Mouse (Mus musculus): ENCODE results near the gene Ttll5. TPM values are rescaled to one million over a fixed set of nuclear protein-coding genes. Genes with fewer than 3 reads are reported as not detected.

The Ttll5 gene
- polyA plus RNA-seq, 1 experiment from 2014 or later = 15.9 TPM

DNA sequence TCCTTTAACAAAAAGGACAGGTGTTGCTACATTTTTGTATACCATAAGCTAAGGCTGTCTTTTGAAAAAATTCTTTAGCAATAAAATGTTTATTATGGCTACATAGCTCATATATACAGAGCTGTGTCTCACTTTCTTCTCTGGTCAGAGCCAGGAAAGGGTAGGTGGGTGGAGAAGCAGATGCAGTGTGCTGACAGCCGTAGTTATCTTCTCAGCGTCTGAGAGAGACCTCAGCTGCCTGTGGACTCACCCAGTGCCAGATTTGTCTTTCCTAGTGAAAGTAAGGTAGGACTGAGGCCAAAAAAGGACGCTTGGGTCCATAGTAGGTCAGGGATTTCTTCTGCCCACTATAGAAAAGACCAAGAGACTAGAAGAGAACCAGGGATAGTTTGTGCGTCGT, 127.9 kb downstream of the Ttll5 start:
- Histone ChIP-seq H3K36me3 (ENCODE audit: control insufficient read depth, insufficient read depth) (no peaks in the 10 kb centered on the region), H3K4me1 (replicated peaks; ENCODE audit: control insufficient read depth, insufficient read depth, low read length) (no peaks in the 10 kb centered on the region), H3K4me2 (ENCODE audit: low read length) (no peak overlapping the region), H3K9ac (replicated peaks; ENCODE audit: low read depth, low read length) (no peak overlapping the region), H3K27me3 (replicated peaks; ENCODE audit: control insufficient read depth, insufficient read depth, low read length) (no peaks in the 10 kb centered on the region), H3K4me3 (replicated peaks; ENCODE audit: low read length) (no peak overlapping the region), H3K9me3 (ENCODE audit: control insufficient read depth, low read length) (no peaks in the 10 kb centered on the region), H3K27ac (ENCODE audit: low read length) (no peak overlapping the region)
- no peak for ATAC-seq
- WGBS = 97% methylated on average over 5 of the region's 5 CpGs

DNA sequence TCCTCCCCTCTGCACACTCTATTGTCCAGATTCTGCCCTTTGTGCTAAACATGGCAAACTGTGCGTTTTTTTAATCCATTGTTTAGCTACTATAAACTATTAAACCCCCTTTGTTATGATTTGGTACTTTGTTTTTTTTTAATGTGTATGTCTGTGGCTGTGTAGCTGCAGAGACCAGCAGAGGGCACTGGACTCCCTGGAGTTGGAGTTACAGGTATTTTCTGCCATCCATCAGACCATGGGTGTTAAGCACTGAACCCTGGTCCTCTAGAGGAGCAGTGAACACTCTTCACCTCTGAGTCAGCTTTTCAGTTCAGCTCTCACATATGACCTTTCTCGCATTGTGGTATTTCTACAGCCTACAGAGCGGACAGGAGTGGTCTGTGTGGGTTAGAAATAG, 129.7 kb downstream of the Ttll5 start:
- no peaks in the 10 kb centered on the region for H3K9me3 ChIP-seq (ENCODE audit: control insufficient read depth, low read length)
- H3K9ac ChIP-seq (replicated peaks; ENCODE audit: low read depth, low read length) = no peak overlapping the region
- H3K4me2 ChIP-seq (ENCODE audit: low read length) = no peak overlapping the region
- no peak overlapping the region for H3K4me3 ChIP-seq (replicated peaks; ENCODE audit: low read length)
- ATAC-seq = no peak
- H3K27me3 ChIP-seq (replicated peaks; ENCODE audit: control insufficient read depth, insufficient read depth, low read length) = no peaks in the 10 kb centered on the region
- H3K36me3 ChIP-seq (ENCODE audit: control insufficient read depth, insufficient read depth) = no peaks in the 10 kb centered on the region
- no peaks in the 10 kb centered on the region for H3K4me1 ChIP-seq (replicated peaks; ENCODE audit: control insufficient read depth, insufficient read depth, low read length)
- H3K27ac ChIP-seq (ENCODE audit: low read length) = no peak overlapping the region
- 83% methylated on average over 3 of the region's 3 CpGs for WGBS

DNA sequence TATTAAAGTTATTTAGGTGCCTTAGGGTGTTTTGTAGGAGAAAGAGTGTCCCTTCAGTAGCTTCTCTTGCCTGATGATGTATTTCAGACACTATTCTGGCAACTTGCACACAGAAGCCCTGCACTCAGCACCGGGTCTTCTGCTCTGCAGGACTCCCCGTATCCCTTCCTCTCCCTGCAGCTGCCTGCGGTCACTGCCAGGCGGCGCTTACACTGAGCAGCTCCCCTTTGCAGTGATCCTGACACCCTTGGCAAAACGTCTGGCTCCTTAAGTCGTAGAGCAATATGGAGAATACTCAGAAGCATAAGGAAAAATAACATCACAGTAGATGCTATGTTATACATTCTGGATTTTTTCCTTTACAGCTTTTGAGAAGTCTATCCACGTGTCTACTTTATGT, 130.6 kb downstream of the Ttll5 start:
- Histone ChIP-seq H3K9ac (replicated peaks; ENCODE audit: low read depth, low read length) (no peak overlapping the region), H3K36me3 (ENCODE audit: control insufficient read depth, insufficient read depth) (no peaks in the 10 kb centered on the region), H3K4me1 (replicated peaks; ENCODE audit: control insufficient read depth, insufficient read depth, low read length) (no peaks in the 10 kb centered on the region), H3K4me2 (ENCODE audit: low read length) (no peak overlapping the region), H3K4me3 (replicated peaks; ENCODE audit: low read length) (no peak overlapping the region), H3K27ac (ENCODE audit: low read length) (no peak overlapping the region), H3K27me3 (replicated peaks; ENCODE audit: control insufficient read depth, insufficient read depth, low read length) (no peaks in the 10 kb centered on the region), H3K9me3 (ENCODE audit: control insufficient read depth, low read length) (no peaks in the 10 kb centered on the region)
- 75% methylated on average over 8 of the region's 8 CpGs for WGBS
- ATAC-seq = no peak

DNA sequence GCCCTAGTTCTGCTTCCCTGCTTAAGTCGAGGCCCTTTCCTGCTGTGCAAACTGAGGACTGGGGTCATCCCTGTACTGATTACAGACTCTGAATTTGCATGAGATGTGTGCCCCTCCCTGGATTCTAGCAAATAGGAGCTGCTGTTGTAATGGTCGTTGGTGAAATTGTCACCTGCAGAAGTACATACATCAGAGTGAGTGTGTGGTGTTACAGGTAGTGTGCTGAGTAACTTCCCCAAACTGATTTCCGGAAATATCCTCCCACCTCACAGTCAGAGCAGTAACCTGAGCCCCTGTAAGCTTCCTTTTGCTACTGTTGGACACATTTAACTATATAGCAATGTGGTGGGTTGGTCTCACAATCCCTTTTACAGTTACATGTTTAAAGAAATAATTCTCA, 131.2 kb downstream of the Ttll5 start:
- Histone ChIP-seq H3K36me3 (ENCODE audit: control insufficient read depth, insufficient read depth) (no peaks in the 10 kb centered on the region), H3K9me3 (ENCODE audit: control insufficient read depth, low read length) (no peaks in the 10 kb centered on the region), H3K4me3 (replicated peaks; ENCODE audit: low read length) (no peak overlapping the region), H3K27me3 (replicated peaks; ENCODE audit: control insufficient read depth, insufficient read depth, low read length) (no peaks in the 10 kb centered on the region), H3K4me2 (ENCODE audit: low read length) (no peak overlapping the region), H3K9ac (replicated peaks; ENCODE audit: low read depth, low read length) (no peak overlapping the region), H3K4me1 (replicated peaks; ENCODE audit: control insufficient read depth, insufficient read depth, low read length) (no peaks in the 10 kb centered on the region), H3K27ac (ENCODE audit: low read length) (no peak overlapping the region)
- no peak for ATAC-seq
- 74% methylated on average over 3 of the region's 3 CpGs for WGBS

DNA sequence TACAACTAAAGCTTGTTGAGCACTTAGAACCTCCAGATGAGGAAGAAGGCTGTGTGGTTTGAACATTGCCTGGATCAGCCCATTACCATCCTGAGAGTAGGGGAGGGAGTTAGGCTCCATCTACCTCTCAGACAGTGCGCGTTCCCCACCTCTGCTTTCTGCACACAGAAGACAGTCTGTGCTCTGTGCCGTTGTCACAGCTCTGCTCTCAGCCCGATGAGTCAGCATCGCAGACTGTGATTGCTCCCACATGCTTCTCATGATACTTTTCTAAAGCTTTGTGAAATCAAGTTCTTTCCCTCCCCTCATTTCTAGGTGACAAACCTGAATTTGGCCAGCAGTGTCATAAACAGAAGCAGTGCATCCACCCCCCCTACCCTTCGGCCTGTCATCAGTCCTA, 131.8 kb downstream of the Ttll5 start:
- ATAC-seq = peak; percentile 45; the same call in 1 of the 2 replicates
- Histone ChIP-seq H3K36me3 (ENCODE audit: control insufficient read depth, insufficient read depth) (no peaks in the 10 kb centered on the region), H3K9me3 (ENCODE audit: control insufficient read depth, low read length) (no peaks in the 10 kb centered on the region), H3K4me3 (replicated peaks; ENCODE audit: low read length) (no peak overlapping the region), H3K27me3 (replicated peaks; ENCODE audit: control insufficient read depth, insufficient read depth, low read length) (no peaks in the 10 kb centered on the region), H3K27ac (ENCODE audit: low read length) (no peak overlapping the region), H3K4me1 (replicated peaks; ENCODE audit: control insufficient read depth, insufficient read depth, low read length) (no peaks in the 10 kb centered on the region), H3K4me2 (ENCODE audit: low read length) (no peak overlapping the region), H3K9ac (replicated peaks; ENCODE audit: low read depth, low read length) (no peak overlapping the region)
- 95% methylated on average over 6 of the region's 6 CpGs for WGBS

DNA sequence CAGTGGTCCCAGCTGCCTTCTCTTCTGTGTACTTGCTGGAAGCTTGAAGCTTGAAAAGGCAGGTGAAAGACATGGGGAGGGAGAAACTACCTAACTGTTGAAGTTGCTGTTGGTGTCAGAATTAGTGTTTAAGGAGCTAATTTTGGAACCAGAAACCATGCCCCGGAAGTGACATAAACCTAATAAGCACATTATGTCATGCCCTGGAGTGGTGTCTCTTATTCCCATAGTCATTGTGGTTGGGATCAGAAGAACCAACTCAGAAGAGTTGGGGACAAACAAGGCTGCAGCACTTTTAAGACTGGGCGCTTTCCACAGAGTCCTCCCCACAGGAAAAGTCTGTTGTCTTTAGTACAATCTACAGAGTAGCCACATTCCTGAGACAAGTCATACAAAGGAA, 134.0 kb downstream of the Ttll5 start:
- H3K4me1 ChIP-seq (replicated peaks; ENCODE audit: control insufficient read depth, insufficient read depth, low read length) = no peaks in the 10 kb centered on the region
- no peak overlapping the region for H3K27ac ChIP-seq (ENCODE audit: low read length)
- no peak overlapping the region for H3K4me2 ChIP-seq (ENCODE audit: low read length)
- no peak overlapping the region for H3K9ac ChIP-seq (replicated peaks; ENCODE audit: low read depth, low read length)
- ATAC-seq = no peak
- WGBS = 92% methylated on average over 2 of the region's 2 CpGs
- H3K4me3 ChIP-seq (replicated peaks; ENCODE audit: low read length) = no peak overlapping the region
- H3K9me3 ChIP-seq (ENCODE audit: control insufficient read depth, low read length) = no peaks in the 10 kb centered on the region
- H3K36me3 ChIP-seq (ENCODE audit: control insufficient read depth, insufficient read depth) = no peaks in the 10 kb centered on the region
- H3K27me3 ChIP-seq (replicated peaks; ENCODE audit: control insufficient read depth, insufficient read depth, low read length) = no peaks in the 10 kb centered on the region

DNA sequence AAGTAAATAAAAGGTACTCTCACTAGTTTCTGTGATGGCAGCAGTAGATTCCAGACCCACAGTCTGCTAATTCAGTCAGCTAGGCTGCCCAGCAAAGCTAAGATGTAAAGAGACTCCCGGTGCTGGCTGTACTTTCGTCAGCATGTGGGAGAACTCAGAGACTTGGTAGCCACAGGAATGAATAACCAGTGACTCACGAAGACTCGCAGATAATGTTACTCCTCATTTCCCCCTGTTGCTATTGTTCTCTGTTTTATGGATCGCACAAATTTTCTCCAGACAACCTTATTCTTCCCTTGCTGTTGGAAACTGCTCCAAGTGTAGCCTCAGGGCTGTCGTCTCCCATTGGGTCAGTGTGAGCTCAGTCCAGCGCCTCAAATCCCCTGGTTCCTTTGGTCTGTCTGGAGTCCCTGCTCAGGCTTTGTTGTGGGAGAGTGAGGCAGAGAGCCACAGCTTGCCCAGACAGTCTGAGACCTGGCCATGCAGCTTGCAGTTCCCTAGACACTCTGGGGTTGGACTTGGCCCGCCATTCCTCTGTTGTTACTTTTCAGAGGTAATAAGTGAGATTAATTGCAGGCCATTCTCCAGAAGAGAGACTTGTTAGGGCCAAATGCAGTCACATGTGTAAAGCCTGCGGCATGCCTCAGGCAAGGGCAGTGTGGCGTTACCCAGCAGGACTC, 135.5 kb downstream of the Ttll5 start:
- no peaks in the 10 kb centered on the region for H3K36me3 ChIP-seq (ENCODE audit: control insufficient read depth, insufficient read depth)
- WGBS = 63% methylated on average over 10 of the region's 10 CpGs

DNA sequence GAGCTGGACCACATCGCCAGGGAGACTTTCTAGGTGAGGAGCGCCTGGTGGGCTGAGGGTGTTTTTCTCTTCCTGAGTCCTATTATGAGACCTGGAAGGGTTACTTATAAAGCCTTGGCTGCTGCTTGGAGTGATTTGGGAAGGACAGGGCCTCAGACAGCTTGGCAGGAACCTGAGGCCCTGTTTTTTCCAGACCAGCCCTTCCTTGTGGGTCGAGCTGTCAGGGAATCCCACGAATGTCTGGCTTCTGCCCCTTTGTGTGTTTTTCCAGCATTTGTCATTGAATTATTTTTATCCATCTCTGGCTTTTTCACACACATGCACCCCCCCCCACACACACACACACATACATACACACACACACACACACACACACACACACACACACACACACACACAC, 136.2 kb downstream of the Ttll5 start:
- ATAC-seq = no peak

More for the DNA sequence above, 135.5 kb downstream of the Ttll5 start:
- H3K9ac ChIP-seq (replicated peaks; ENCODE audit: low read depth, low read length) = no peak overlapping the region
- H3K9me3 ChIP-seq (ENCODE audit: control insufficient read depth, low read length) = no peaks in the 10 kb centered on the region
- no peak overlapping the region for H3K27ac ChIP-seq (ENCODE audit: low read length)
- no peaks in the 10 kb centered on the region for H3K27me3 ChIP-seq (replicated peaks; ENCODE audit: control insufficient read depth, insufficient read depth, low read length)
- ATAC-seq = no peak
- no peaks in the 10 kb centered on the region for H3K4me1 ChIP-seq (replicated peaks; ENCODE audit: control insufficient read depth, insufficient read depth, low read length)
- H3K4me3 ChIP-seq (replicated peaks; ENCODE audit: low read length) = no peak overlapping the region
- H3K4me2 ChIP-seq (ENCODE audit: low read length) = no peak overlapping the region

DNA sequence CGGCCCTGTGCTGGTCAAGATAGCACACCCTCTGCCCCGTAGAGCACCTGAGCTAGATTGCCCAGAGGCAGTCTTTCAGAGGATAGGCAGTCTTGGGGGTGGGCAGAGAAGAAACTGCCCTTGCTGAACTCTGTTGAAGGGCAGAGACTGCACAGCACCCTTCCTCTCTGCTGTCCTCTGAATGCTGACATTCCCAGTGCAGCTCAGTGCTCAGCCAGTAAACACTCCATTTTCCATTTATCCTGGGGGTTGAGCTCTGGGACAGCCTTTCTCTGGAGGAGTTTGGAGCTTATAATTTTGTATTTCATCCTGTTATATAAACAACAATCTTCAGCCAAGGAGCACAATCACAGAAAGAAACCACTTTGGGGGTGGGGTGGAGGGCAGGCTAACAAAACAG, 138.7 kb downstream of the Ttll5 start:
- 87% methylated on average over 2 of the region's 2 CpGs for WGBS
- H3K27me3 ChIP-seq (replicated peaks; ENCODE audit: control insufficient read depth, insufficient read depth, low read length) = no peaks in the 10 kb centered on the region
- no peak overlapping the region for H3K4me2 ChIP-seq (ENCODE audit: low read length)
- H3K9me3 ChIP-seq (ENCODE audit: control insufficient read depth, low read length) = no peaks in the 10 kb centered on the region
- no peak for ATAC-seq
- H3K36me3 ChIP-seq (ENCODE audit: control insufficient read depth, insufficient read depth) = no peaks in the 10 kb centered on the region
- no peak overlapping the region for H3K4me3 ChIP-seq (replicated peaks; ENCODE audit: low read length)
- H3K4me1 ChIP-seq (replicated peaks; ENCODE audit: control insufficient read depth, insufficient read depth, low read length) = no peaks in the 10 kb centered on the region
- no peak overlapping the region for H3K9ac ChIP-seq (replicated peaks; ENCODE audit: low read depth, low read length)
- no peak overlapping the region for H3K27ac ChIP-seq (ENCODE audit: low read length)

More for the DNA sequence above, 136.2 kb downstream of the Ttll5 start:
- H3K4me3 ChIP-seq (replicated peaks; ENCODE audit: low read length) = no peak overlapping the region
- no peaks in the 10 kb centered on the region for H3K36me3 ChIP-seq (ENCODE audit: control insufficient read depth, insufficient read depth)
- 74% methylated on average over 4 of the region's 4 CpGs for WGBS
- no peak overlapping the region for H3K9ac ChIP-seq (replicated peaks; ENCODE audit: low read depth, low read length)
- H3K27ac ChIP-seq (ENCODE audit: low read length) = no peak overlapping the region
- no peaks in the 10 kb centered on the region for H3K9me3 ChIP-seq (ENCODE audit: control insufficient read depth, low read length)
- no peaks in the 10 kb centered on the region for H3K27me3 ChIP-seq (replicated peaks; ENCODE audit: control insufficient read depth, insufficient read depth, low read length)
- H3K4me1 ChIP-seq (replicated peaks; ENCODE audit: control insufficient read depth, insufficient read depth, low read length) = no peaks in the 10 kb centered on the region
- no peak overlapping the region for H3K4me2 ChIP-seq (ENCODE audit: low read length)

DNA sequence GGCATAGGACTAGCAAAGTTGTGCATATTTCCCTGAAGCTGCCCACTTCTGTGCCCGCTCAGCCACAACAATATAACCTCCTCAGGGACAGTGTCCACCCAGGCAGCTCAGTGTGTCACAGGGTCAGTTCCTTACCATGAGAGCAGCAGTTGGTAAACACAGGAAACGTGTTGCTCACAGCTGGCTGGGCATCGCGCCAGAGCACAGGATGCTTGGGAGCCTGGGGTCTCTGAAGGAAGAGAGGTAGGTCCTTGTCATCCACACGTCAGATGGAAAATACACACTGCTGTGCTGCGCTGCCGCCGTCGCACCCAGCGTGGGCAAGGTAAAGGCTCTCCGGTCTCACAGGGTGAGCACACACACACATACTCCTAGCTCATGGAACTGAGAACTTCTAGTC, 139.2 kb downstream of the Ttll5 start:
- H3K9ac ChIP-seq (replicated peaks; ENCODE audit: low read depth, low read length) = no peak overlapping the region
- H3K27ac ChIP-seq (ENCODE audit: low read length) = no peak overlapping the region
- no peaks in the 10 kb centered on the region for H3K4me1 ChIP-seq (replicated peaks; ENCODE audit: control insufficient read depth, insufficient read depth, low read length)
- H3K4me2 ChIP-seq (ENCODE audit: low read length) = no peak overlapping the region
- H3K4me3 ChIP-seq (replicated peaks; ENCODE audit: low read length) = no peak overlapping the region
- H3K27me3 ChIP-seq (replicated peaks; ENCODE audit: control insufficient read depth, insufficient read depth, low read length) = no peaks in the 10 kb centered on the region
- WGBS = 86% methylated on average over 11 of the region's 11 CpGs
- ATAC-seq = no peak
- no peaks in the 10 kb centered on the region for H3K36me3 ChIP-seq (ENCODE audit: control insufficient read depth, insufficient read depth)
- H3K9me3 ChIP-seq (ENCODE audit: control insufficient read depth, low read length) = no peaks in the 10 kb centered on the region

Data from forebrain, embryonic 16.5 days (tissue).